Mouse (Mus musculus) thymus, postnatal 25 days (tissue): Measurements from ENCODE around the gene Rmnd5a.
"Not testable (repeated sequence)": the region's sequence is repeated elsewhere in the genome, so short reads cannot be mapped to it uniquely, and the experiment has no call there.

Source experiments
- DNase-seq: peaks from one replicate; pipeline ENCODE4 v3.0.0; 2022

Rmnd5a gene

GRCm38 (mm10) chr6:71440492-71441250, at the start of gene Rmnd5a:
Gene Rmnd5a (minus strand): TSS chr6:71440637.
- DNase-seq, result peak; percentile 99

GRCm38 (mm10) chr6:71487966-71488365, 47.5 kb upstream of the Rmnd5a start:
- DNase-seq, result no peak

GRCm38 (mm10) chr6:71486867-71487266, 46.4 kb upstream of the Rmnd5a start:
- no peak for DNase-seq

GRCm38 (mm10) chr6:71486226-71486625, 45.8 kb upstream of the Rmnd5a start:
- no peak for DNase-seq

- DNase-seq, result no peak
Observed at GRCm38 (mm10) chr6:71485246-71485645, 44.8 kb upstream of the Rmnd5a start.

- DNase-seq, result no peak
Observed at GRCm38 (mm10) chr6:71481136-71481535, 40.7 kb upstream of the Rmnd5a start.

- no peak for DNase-seq
Observed at GRCm38 (mm10) chr6:71480136-71480535, 39.7 kb upstream of the Rmnd5a start.

- DNase-seq, result not testable (repeated sequence)
Observed at GRCm38 (mm10) chr6:71479588-71479987, 39.2 kb upstream of the Rmnd5a start.

GRCm38 (mm10) chr6:71478816-71479568, 38.6 kb upstream of the Rmnd5a start:
- DNase-seq, result not testable (repeated sequence)

- no peak for DNase-seq
Observed at GRCm38 (mm10) chr6:71476783-71477182, 36.3 kb upstream of the Rmnd5a start.

- DNase-seq, result no peak
Observed at GRCm38 (mm10) chr6:71475604-71476003, 35.2 kb upstream of the Rmnd5a start.

- no peak for DNase-seq
Observed at GRCm38 (mm10) chr6:71472786-71473185, 32.3 kb upstream of the Rmnd5a start.

GRCm38 (mm10) chr6:71471830-71472520, 31.5 kb upstream of the Rmnd5a start:
- DNase-seq, result no peak

- DNase-seq, result no peak
Observed at GRCm38 (mm10) chr6:71469291-71469690, 28.9 kb upstream of the Rmnd5a start.

- no peak for DNase-seq
Observed at GRCm38 (mm10) chr6:71467766-71468165, 27.3 kb upstream of the Rmnd5a start.

- DNase-seq, result no peak
Observed at GRCm38 (mm10) chr6:71465146-71465545, 24.7 kb upstream of the Rmnd5a start.

GRCm38 (mm10) chr6:71457956-71458608, 17.6 kb upstream of the Rmnd5a start:
- no peak for DNase-seq

GRCm38 (mm10) chr6:71453983-71454739, 13.7 kb upstream of the Rmnd5a start:
- DNase-seq, result not testable (repeated sequence)

GRCm38 (mm10) chr6:71452792-71453191, 12.4 kb upstream of the Rmnd5a start:
- no peak for DNase-seq

- no peak for DNase-seq
Observed at GRCm38 (mm10) chr6:71445560-71445959, 5.1 kb upstream of the Rmnd5a start.

GRCm38 (mm10) chr6:71444756-71445155, 4.3 kb upstream of the Rmnd5a start:
- no peak for DNase-seq

- no peak for DNase-seq
Observed at GRCm38 (mm10) chr6:71442130-71442529, 1.7 kb upstream of the Rmnd5a start.
